Mouse (Mus musculus) ES-E14 (cell line): ENCODE measurements at regions not wholly inside any gene's neighbourhood (a gene's known extent, or its start where the extent isn't known, plus 50 kb on each side); places are given as distances from the start of the nearest gene placed in this dataset.

Experiments used
- MAFK ChIP-seq: IDR thresholded peaks from 2 replicates; pipeline ENCODE4 v1.6.1; 2014; ENCODE audit warnings: mild to moderate bottlenecking, low read depth, low read length, inconsistent platforms; ENCODE audit not compliant: insufficient read depth
- ZC3H11A ChIP-seq: IDR thresholded peaks from 2 replicates; pipeline ENCODE4 v1.6.1; 2012; ENCODE audit warnings: low read depth, mild to moderate bottlenecking, inconsistent platforms, low read length, borderline replicate concordance

- TF ChIP-seq ZC3H11A: no peak
- no peak for TF ChIP-seq MAFK
These were observed 101.4 kb upstream of the Slc22a22 start for GRCm38 (mm10) chr15:57578794-57579193.
